Mouse (Mus musculus) heart, adult 2 months (tissue): ENCODE results near the gene Guca1a.

ENCODE experiments used
- CTCF ChIP-seq: fragments of 200-600 bp; IDR thresholded peaks from 2 replicates; pipeline ENCODE4 v1.8.1; 2022; ENCODE audit warnings: antibody characterized with exemption, mild to moderate bottlenecking, moderate library complexity
- EP300 ChIP-seq: fragments of 200-500 bp; IDR thresholded peaks from 2 replicates; pipeline ENCODE4 v1.6.1; 2011; ENCODE audit warnings: low read depth, low read length, control low read depth; ENCODE audit not compliant: insufficient read depth

GRCm38 (mm10) chr17:47371451-47371850 lies 28.9 kb downstream of the Guca1a start:
- no peak for TF ChIP-seq EP300
- TF ChIP-seq CTCF = peak; percentile 90
